Mouse (Mus musculus) hindbrain, embryonic 12.5 days (tissue): ENCODE results near the gene C130032M10Rik. TPM values are rescaled to one million over a fixed set of nuclear protein-coding genes. Genes with fewer than 3 reads are reported as not detected.

Experiments used
- ATAC-seq: fragments of 200-750 bp; cut with Nextera tagmentation; 2 replicates; pipeline ENCODE4 v1.8.0; 2017; ENCODE audit warnings: moderate TSS enrichment; ENCODE audit not compliant: low FRiP score
- H3K27ac ChIP-seq: fragments of 300-500 bp; sonication (generic); 2 replicates; pipeline ENCODE4 v1.5.1; 2016; ENCODE audit warnings: mild to moderate bottlenecking
- H3K27me3 ChIP-seq: fragments of 300-500 bp; sonication (generic); 2 replicates; pipeline ENCODE4 v1.6.1; 2016; ENCODE audit warnings: mild to moderate bottlenecking
- H3K36me3 ChIP-seq: fragments of 300-500 bp; sonication (generic); 2 replicates; pipeline ENCODE4 v1.6.1; 2016; ENCODE audit warnings: mild to moderate bottlenecking
- H3K4me1 ChIP-seq: fragments of 300-500 bp; sonication (generic); 2 replicates; pipeline ENCODE4 v1.6.1; 2016
- H3K4me2 ChIP-seq: fragments of 300-500 bp; sonication (generic); replicated peaks from 2 replicates; pipeline ENCODE4 v1.6.1; 2016; ENCODE audit warnings: mild to moderate bottlenecking
- H3K4me3 ChIP-seq: fragments of 300-500 bp; sonication (generic); 2 replicates; pipeline ENCODE4 v1.5.1; 2016; ENCODE audit warnings: mild to moderate bottlenecking
- H3K9ac ChIP-seq: fragments of 300-500 bp; sonication (generic); 2 replicates; pipeline ENCODE4 v1.6.1; 2016; ENCODE audit warnings: mild to moderate bottlenecking, moderate library complexity
- H3K9me3 ChIP-seq: fragments of 300-500 bp; sonication (generic); replicated peaks from 2 replicates; pipeline ENCODE4 v1.6.1; 2016; ENCODE audit warnings: mild to moderate bottlenecking
- WGBS: fragments of 180-500 bp; shearing (Covaris S2); methylation state at CpG from one replicate; pipeline ENCODE4 v1.1.7; 2016; 5-methylcytosine and 5-hydroxymethylcytosine counted together
- polyA plus RNA-seq: library from polyadenylated mRNA; unstranded; fragments of >200 nt; fragmentation: Nextera tagmentation; extraction: Ambion mirVana; gene quantifications from 2 replicates; pipeline ENCODE4 v1.2.1, GENCODE M21; 2016

The C130032M10Rik gene
- polyA plus RNA-seq, 1 experiment from 2014 or later = 0.31 TPM

DNA sequence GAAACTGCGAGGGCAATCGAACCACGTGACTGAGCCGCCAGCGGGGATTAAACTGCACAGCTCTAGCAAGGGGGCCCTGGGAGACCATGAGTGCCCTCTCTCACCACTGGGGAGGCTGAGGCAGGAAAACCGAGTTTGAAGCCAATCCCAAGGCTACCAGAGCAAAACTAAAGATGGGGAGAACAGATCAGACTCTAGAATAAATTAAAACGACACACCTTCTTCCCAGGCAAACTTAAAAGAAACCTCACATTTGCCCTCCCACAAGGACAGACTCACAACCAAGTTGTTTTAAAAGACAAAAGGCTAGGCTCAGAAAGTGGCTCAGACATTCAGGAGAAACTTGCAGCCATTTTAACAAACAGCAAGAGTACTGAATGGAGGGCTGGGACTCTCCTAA lies 41.6 kb downstream of the C130032M10Rik start:
- Histone ChIP-seq H3K36me3 (no peaks in the 10 kb centered on the region), H3K27me3 (0 out of 2 replicates have a peak, but pooled peaks cover under 1% of the 10 kb centered on the region), H3K4me3 (no peak overlapping the region), H3K9me3 (no peaks in the 10 kb centered on the region), H3K9ac (no peak overlapping the region), H3K27ac (no peak overlapping the region), H3K4me1 (peaks cover 46% of the 10 kb centered on the region), H3K4me2 (no peak overlapping the region)
- no peak for ATAC-seq
- 11% methylated on average over 7 of the region's 7 CpGs for WGBS

GRCm38 (mm10) chr9:114560141-114560540 lies 44.6 kb downstream of the C130032M10Rik start:
- H3K9ac ChIP-seq = peak overlapping the region; percentile 28; the same call in 1 of the 2 replicates
- H3K27me3 ChIP-seq = peaks cover 8% of the 10 kb centered on the region; the same call in 1 of the 2 replicates
- no peak for ATAC-seq
- peak overlapping the region; percentile 76 for H3K4me2 ChIP-seq
- peaks cover 35% of the 10 kb centered on the region for H3K4me1 ChIP-seq
- no peaks in the 10 kb centered on the region for H3K9me3 ChIP-seq
- H3K27ac ChIP-seq = no peak overlapping the region
- H3K4me3 ChIP-seq = peak overlapping the region; percentile 72
- WGBS = 8% methylated on average over 7 of the region's 7 CpGs
- no peaks in the 10 kb centered on the region for H3K36me3 ChIP-seq

GRCm38 (mm10) chr9:114560771-114561670 lies 45.5 kb downstream of the C130032M10Rik start:
- Histone ChIP-seq H3K4me2 (peak overlapping the region; percentile 76), H3K27me3 (peaks cover 8% of the 10 kb centered on the region; the same call in 1 of the 2 replicates), H3K9ac (peak overlapping the region; percentile 39), H3K4me1 (peaks cover 34% of the 10 kb centered on the region), H3K4me3 (peak overlapping the region; percentile 72), H3K27ac (no peak overlapping the region), H3K36me3 (no peaks in the 10 kb centered on the region), H3K9me3 (no peaks in the 10 kb centered on the region)
- 1% methylated on average over 36 of the region's 36 CpGs for WGBS
- no peak for ATAC-seq

DNA sequence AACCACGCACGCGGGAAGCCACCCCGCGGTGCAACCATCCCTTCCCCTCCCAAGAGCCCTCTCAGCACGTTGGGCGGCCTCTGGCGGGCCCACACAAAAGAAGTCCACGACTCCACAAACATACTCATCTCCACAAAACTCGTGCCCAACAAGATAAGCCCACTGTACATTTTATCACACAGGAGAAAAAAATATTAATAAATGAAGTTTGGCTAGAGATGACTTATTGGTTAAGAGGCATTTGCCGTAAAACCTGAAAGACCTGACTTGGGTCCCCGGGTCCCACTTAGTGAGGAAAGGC lies 46.1 kb downstream of the C130032M10Rik start:
- no peak for ATAC-seq
- no peaks in the 10 kb centered on the region for H3K36me3 ChIP-seq
- H3K27ac ChIP-seq = no peak overlapping the region
- H3K4me1 ChIP-seq = peaks cover 34% of the 10 kb centered on the region
- WGBS = under 1% methylated on average over 12 of the region's 12 CpGs
- H3K4me2 ChIP-seq = peak overlapping the region; percentile 76
- peaks cover 8% of the 10 kb centered on the region; the same call in 1 of the 2 replicates for H3K27me3 ChIP-seq
- peak overlapping the region; percentile 39 for H3K9ac ChIP-seq
- H3K9me3 ChIP-seq = no peaks in the 10 kb centered on the region
- peak overlapping the region; percentile 72 for H3K4me3 ChIP-seq

DNA sequence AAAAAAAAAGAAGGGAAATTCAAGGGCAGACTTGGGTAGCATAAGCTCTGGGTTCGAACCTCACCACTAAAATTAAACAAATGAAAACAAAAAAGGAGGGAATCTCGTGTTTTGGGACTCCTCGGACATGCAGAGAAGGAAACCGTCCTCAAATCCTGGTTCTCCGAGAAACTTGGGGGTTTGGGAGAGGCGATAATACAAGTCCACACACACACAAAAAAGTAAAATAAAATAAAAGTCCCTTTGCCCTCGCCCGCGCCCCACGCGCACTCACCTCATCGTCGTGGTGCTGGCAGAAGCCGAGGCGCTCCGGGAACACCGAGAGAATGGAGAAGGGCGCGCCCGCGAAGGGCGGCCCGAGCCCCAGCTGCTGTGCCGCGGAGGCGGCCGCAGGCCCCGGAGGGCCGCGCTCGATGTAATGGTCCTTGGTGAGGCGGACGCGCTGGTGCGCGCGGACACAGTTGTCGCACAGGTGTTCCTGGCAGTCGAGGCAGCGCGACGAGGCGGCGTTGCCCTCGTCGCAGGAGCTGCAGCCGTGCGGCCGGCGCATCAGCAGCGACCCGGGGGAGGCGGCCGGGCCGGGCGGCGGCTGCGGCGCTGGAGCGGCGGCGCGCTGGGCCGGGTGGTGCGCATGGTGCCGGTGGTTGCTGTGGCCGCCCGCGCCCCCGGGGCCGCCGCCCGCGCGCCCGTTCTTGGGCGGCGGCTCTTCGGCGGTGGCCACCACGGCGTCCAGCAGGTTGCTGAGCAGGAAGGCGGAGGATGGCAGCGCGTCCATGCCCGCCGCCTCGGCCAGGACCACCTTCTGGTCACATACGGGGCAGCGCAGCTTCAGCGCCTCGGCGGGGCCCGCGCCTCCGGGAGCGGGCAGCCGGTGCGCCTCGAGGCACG lies 46.8 kb downstream of the C130032M10Rik start:
- H3K9me3 ChIP-seq = no peaks in the 10 kb centered on the region
- H3K27me3 ChIP-seq = peaks cover 8% of the 10 kb centered on the region; the same call in 1 of the 2 replicates
- H3K4me2 ChIP-seq = peak overlapping the region; percentile 76
- 0 out of 2 replicates have a peak, but pooled peaks have one; percentile 23 for ATAC-seq
- peak overlapping the region; percentile 72 for H3K4me3 ChIP-seq
- peaks cover 34% of the 10 kb centered on the region for H3K4me1 ChIP-seq
- under 1% methylated on average over 93 of the region's 101 CpGs for WGBS
- no peaks in the 10 kb centered on the region for H3K36me3 ChIP-seq
- peak overlapping the region; percentile 82 for H3K9ac ChIP-seq
- peak overlapping the region; percentile 91; the same call in 1 of the 2 replicates for H3K27ac ChIP-seq

DNA sequence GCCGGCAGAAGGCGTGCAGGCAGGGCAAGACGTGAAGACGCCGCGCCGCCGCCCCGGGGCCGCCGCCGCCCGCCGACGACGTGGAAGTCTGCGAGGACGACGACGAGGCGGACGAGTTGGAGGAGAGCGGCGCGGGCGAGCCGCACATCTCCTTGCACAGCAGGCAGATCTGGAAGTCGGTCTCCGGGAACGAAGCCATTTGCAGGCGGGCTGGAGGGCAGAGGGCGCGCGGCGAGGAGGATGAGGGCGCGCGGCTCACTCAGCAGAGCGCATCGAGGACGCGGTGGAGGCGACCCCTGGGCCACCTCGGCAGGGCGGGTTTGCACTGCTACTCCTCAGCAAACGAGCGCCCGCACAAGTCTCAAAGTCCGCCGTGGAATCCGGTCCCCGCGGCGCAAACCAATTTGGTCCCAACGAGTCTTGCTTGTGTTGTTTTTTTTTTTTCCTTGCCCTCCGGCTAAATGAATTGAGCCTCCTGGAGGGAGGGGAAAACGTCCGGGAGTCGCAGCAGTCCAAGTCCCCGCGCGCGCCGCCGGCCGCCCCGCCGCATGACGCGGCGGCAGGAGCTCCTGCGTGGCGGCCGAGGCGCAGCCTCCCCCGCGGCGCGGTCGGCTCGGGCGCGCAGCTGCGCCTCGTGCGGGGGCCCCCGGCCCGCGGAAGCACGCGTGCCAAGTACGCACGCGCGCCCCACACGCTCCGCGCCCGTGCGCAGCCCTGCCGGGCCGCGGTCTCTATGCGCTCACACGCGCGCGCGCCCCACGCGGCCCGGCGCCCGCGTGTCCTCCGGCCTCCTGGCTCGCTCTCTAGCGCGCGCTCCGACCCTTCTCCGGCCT lies 47.6 kb downstream of the C130032M10Rik start:
- no peaks in the 10 kb centered on the region for H3K9me3 ChIP-seq
- peaks cover 34% of the 10 kb centered on the region for H3K4me1 ChIP-seq
- peak; percentile 58 for ATAC-seq
- H3K27ac ChIP-seq = peak overlapping the region; percentile 91
- H3K9ac ChIP-seq = peak overlapping the region; percentile 82
- H3K4me2 ChIP-seq = peak overlapping the region; percentile 76
- WGBS = under 1% methylated on average over 88 of the region's 122 CpGs
- H3K27me3 ChIP-seq = peaks cover 8% of the 10 kb centered on the region; the same call in 1 of the 2 replicates
- H3K36me3 ChIP-seq = no peaks in the 10 kb centered on the region
- peak overlapping the region; percentile 72 for H3K4me3 ChIP-seq

DNA sequence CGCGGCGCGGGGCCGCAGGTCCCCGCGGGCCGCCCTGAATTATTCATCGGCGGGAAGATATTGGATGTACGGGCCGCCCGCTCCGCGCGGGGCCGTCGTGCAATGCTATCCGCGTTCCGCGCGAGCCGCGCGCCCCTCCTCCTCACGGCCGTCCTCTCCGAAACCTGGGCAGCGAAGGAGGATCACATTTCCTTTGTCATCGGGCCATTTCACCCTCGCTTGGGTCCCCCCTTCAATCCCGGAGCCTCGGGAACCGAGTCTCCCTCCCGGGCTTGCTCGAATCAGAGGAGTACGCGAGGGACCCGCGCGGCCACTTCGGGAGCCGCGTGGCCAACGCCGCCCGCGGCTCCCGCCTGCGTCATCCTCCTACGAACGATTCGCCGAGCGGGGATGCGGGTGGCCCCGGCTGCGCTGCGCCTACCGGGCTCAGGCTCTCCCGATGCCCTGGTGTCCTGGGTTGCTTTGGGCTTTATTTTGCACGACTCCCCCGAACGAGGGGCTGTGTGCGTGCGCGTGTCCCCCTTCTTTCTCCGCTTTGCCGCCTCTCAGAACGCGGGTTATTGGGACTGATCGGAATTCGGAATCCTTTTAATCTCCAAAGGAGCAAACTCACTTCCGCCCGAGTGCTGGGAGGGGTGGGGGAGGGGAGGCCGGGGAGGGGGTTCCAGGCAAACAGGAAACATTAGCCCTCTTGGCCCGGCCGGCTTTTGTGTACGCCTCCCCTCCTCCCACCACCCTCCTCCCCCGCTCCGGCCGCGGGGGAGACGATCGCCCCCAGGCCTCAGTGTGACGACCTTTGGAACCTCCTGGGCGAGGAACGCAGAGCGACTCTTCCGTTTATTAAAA lies 48.5 kb downstream of the C130032M10Rik start, which contains the start of gene Trim71:
Gene Trim71 (minus strand): TSS at position 609 of the 846 bp plus-strand sequence.
- Histone ChIP-seq H3K4me3 (peak within 1 kb of the TSS; percentile 72), H3K4me2 (peak within 1 kb of the TSS; percentile 76), H3K36me3 (no peaks in the 10 kb centered on the region), H3K4me1 (peaks cover 34% of the 10 kb centered on the region), H3K27ac (peak within 1 kb of the TSS; percentile 91), H3K9ac (peak within 1 kb of the TSS; percentile 82), H3K27me3 (peaks cover 8% of the 10 kb centered on the region; the same call in 1 of the 2 replicates), H3K9me3 (no peaks in the 10 kb centered on the region)
- under 1% methylated on average over 85 of the region's 91 CpGs for WGBS
- peak; percentile 78 for ATAC-seq

DNA sequence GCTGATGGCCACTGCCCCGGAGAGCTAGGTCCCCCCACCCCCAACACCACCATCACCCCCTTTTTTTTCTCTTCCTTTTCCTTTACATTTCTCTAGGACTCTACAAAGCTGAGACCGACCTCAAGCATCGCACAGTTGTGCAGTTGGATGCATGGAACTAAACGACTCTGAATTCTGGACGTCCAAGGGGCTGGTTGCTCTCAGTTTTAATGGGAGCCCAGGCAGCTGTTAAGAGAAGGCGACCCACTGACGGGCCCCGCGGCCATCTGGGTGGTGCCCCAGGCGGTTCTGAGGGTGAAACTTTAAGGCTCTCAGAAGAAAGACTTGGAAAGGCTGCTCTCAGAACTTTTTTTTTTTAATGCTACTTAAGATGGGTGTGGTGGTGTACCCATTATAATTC lies 49.2 kb downstream of the C130032M10Rik start:
- ATAC-seq = no peak
- peak overlapping the region; percentile 72 for H3K4me3 ChIP-seq
- under 1% methylated on average over 10 of the region's 10 CpGs for WGBS
- H3K4me2 ChIP-seq = peak overlapping the region; percentile 76
- H3K9ac ChIP-seq = peak overlapping the region; percentile 82
- H3K4me1 ChIP-seq = peaks cover 32% of the 10 kb centered on the region
- H3K9me3 ChIP-seq = no peaks in the 10 kb centered on the region
- no peaks in the 10 kb centered on the region for H3K36me3 ChIP-seq
- peak overlapping the region; percentile 91; the same call in 1 of the 2 replicates for H3K27ac ChIP-seq
- H3K27me3 ChIP-seq = peaks cover 8% of the 10 kb centered on the region; the same call in 1 of the 2 replicates
